Mouse (Mus musculus): ENCODE results near the gene Sp6.

Sp6 gene

GRCm38 (mm10) chr11:96982355-96982754, 30.8 kb upstream of the Sp6 start:
- DNase-seq (ENCODE audit: low spot score) = no peak

- DNase-seq (ENCODE audit: low spot score) = no peak
Observed at GRCm38 (mm10) chr11:96982859-96983258, 30.3 kb upstream of the Sp6 start, which contains the start of gene Sp2. Gene Sp2, minus strand, starts transcription at chr11:96982959.

GRCm38 (mm10) chr11:96984903-96985302, 28.3 kb upstream of the Sp6 start:
- DNase-seq (ENCODE audit: low spot score) = no peak

- DNase-seq (ENCODE audit: low spot score) = no peak
Observed at GRCm38 (mm10) chr11:96986463-96986862, 26.7 kb upstream of the Sp6 start.

GRCm38 (mm10) chr11:96987873-96988655, 25.1 kb upstream of the Sp6 start:
- DNase-seq (ENCODE audit: low spot score) = no peak

GRCm38 (mm10) chr11:96991501-96991900, 21.7 kb upstream of the Sp6 start:
- no peak for DNase-seq (ENCODE audit: low spot score)

- no peak for DNase-seq (ENCODE audit: low spot score)
Observed at GRCm38 (mm10) chr11:96992722-96993311, 20.4 kb upstream of the Sp6 start.

- no peak for DNase-seq (ENCODE audit: low spot score)
Observed at GRCm38 (mm10) chr11:96995031-96995430, 18.2 kb upstream of the Sp6 start.

GRCm38 (mm10) chr11:96995836-96996772, 17.1 kb upstream of the Sp6 start:
- DNase-seq (ENCODE audit: low spot score) = no peak

- DNase-seq (ENCODE audit: low spot score) = no peak
Observed at GRCm38 (mm10) chr11:96996773-96997379, 16.3 kb upstream of the Sp6 start.

- no peak for DNase-seq (ENCODE audit: low spot score)
Observed at GRCm38 (mm10) chr11:96997380-96997956, 15.7 kb upstream of the Sp6 start.

GRCm38 (mm10) chr11:97003170-97003569, 10.0 kb upstream of the Sp6 start:
- no peak for DNase-seq (ENCODE audit: low spot score)

GRCm38 (mm10) chr11:97007093-97007794, 6.0 kb upstream of the Sp6 start:
- DNase-seq (ENCODE audit: low spot score) = no peak

- no peak for DNase-seq (ENCODE audit: low spot score)
Observed at GRCm38 (mm10) chr11:97009198-97009790, 3.9 kb upstream of the Sp6 start.

- DNase-seq (ENCODE audit: low spot score) = no peak
Observed at GRCm38 (mm10) chr11:97017696-97018582, 4.7 kb downstream of the Sp6 start.

- no peak for DNase-seq (ENCODE audit: low spot score)
Observed at GRCm38 (mm10) chr11:97018583-97019344, 5.6 kb downstream of the Sp6 start.

GRCm38 (mm10) chr11:97019345-97019708, 6.1 kb downstream of the Sp6 start:
- DNase-seq (ENCODE audit: low spot score) = no peak

GRCm38 (mm10) chr11:97021121-97021765, 8.0 kb downstream of the Sp6 start:
- no peak for DNase-seq (ENCODE audit: low spot score)
